Mouse (Mus musculus) cerebellum, postnatal 25 days (tissue): ENCODE measurements at regions not wholly inside any gene's neighbourhood (a gene's known extent, or its start where the extent isn't known, plus 50 kb on each side); places are given as distances from the start of the nearest gene placed in this dataset.
A peak's percentile ranks its signal among the peaks of the same experiment; 100 is the strongest.
"Not testable (repeated sequence)": the region's sequence is repeated elsewhere in the genome, so short reads cannot be mapped to it uniquely, and the experiment has no call there.

Experiments
- DNase-seq, 2 experiments: peaks; one replicate each; pipeline ENCODE4 v3.0.0; 2021; ENCODE audit warnings: mixed read lengths in 2 of 2

GRCm38 (mm10) chr8:113916649-113917048, 68.1 kb upstream of the Adamts18 start:
- DNase-seq, result no peak

GRCm38 (mm10) chr8:113917197-113917596, 68.7 kb upstream of the Adamts18 start:
- no peak for DNase-seq

- no peak for DNase-seq
Observed at GRCm38 (mm10) chr8:113920306-113920705, 71.8 kb upstream of the Adamts18 start.

- DNase-seq, result no peak
Observed at GRCm38 (mm10) chr8:113923381-113923780, 74.8 kb upstream of the Adamts18 start.

- DNase-seq, result peak; percentile 14 to 28
Observed at GRCm38 (mm10) chr8:113953721-113954120, 105.2 kb upstream of the Adamts18 start.

GRCm38 (mm10) chr8:113956439-113957043, 108.0 kb upstream of the Adamts18 start:
- DNase-seq, result no peak

- DNase-seq, result no peak
Observed at GRCm38 (mm10) chr8:113957821-113958220, 109.3 kb upstream of the Adamts18 start.

- no peak for DNase-seq
Observed at GRCm38 (mm10) chr8:113975810-113976209, 127.3 kb upstream of the Adamts18 start.

- DNase-seq, result peak in 1 of 2 experiments; percentile 12
Observed at GRCm38 (mm10) chr8:113976626-113977025, 128.1 kb upstream of the Adamts18 start.

GRCm38 (mm10) chr8:113977072-113977471, 128.5 kb upstream of the Adamts18 start:
- no peak for DNase-seq

- DNase-seq, result no peak
Observed at GRCm38 (mm10) chr8:113978946-113979345, 130.4 kb upstream of the Adamts18 start.

- peak in 1 of 2 experiments; percentile 29 for DNase-seq
Observed at GRCm38 (mm10) chr8:113979837-113980236, 131.3 kb upstream of the Adamts18 start.

- DNase-seq, result no peak
Observed at GRCm38 (mm10) chr8:113981339-113981738, 132.8 kb upstream of the Adamts18 start.

GRCm38 (mm10) chr8:113984845-113985244, 136.3 kb upstream of the Adamts18 start:
- peak; percentile 85 to 88 for DNase-seq

- no peak for DNase-seq
Observed at GRCm38 (mm10) chr8:113985471-113985870, 136.9 kb upstream of the Adamts18 start.

- DNase-seq, result no peak
Observed at GRCm38 (mm10) chr8:113985948-113986347, 137.4 kb upstream of the Adamts18 start.

- DNase-seq, result no peak
Observed at GRCm38 (mm10) chr8:113990718-113991117, 142.2 kb upstream of the Adamts18 start.

- no peak for DNase-seq
Observed at GRCm38 (mm10) chr8:113998881-113999280, 134.5 kb upstream of the Nudt7 start.

GRCm38 (mm10) chr8:114001674-114002073, 131.7 kb upstream of the Nudt7 start:
- no peak for DNase-seq

GRCm38 (mm10) chr8:114004436-114004835, 128.9 kb upstream of the Nudt7 start:
- no peak for DNase-seq

- no peak for DNase-seq
Observed at GRCm38 (mm10) chr8:114006587-114006986, 126.8 kb upstream of the Nudt7 start.

GRCm38 (mm10) chr8:114007103-114007502, 126.3 kb upstream of the Nudt7 start:
- DNase-seq, result no peak

- peak; percentile 31 to 46 for DNase-seq
Observed at GRCm38 (mm10) chr8:114018364-114018763, 115.0 kb upstream of the Nudt7 start.

- not testable (repeated sequence) for DNase-seq
Observed at GRCm38 (mm10) chr8:114030141-114030540, 103.2 kb upstream of the Nudt7 start.

GRCm38 (mm10) chr8:114052426-114052825, 80.9 kb upstream of the Nudt7 start:
- DNase-seq, result no peak
